Mouse (Mus musculus) E14TG2a.4 (cell line): ENCODE measurements around the gene Mccc1.

Experiments used
- CTCF ChIP-seq: conservative IDR thresholded peaks from 2 replicates; pipeline ENCODE4 v1.5.1; 2014; ENCODE audit warnings: low read length
- POU5F1 ChIP-seq: IDR thresholded peaks from 2 replicates; pipeline ENCODE4 v1.6.1; 2014; ENCODE audit warnings: low read length, borderline replicate concordance

DNA sequence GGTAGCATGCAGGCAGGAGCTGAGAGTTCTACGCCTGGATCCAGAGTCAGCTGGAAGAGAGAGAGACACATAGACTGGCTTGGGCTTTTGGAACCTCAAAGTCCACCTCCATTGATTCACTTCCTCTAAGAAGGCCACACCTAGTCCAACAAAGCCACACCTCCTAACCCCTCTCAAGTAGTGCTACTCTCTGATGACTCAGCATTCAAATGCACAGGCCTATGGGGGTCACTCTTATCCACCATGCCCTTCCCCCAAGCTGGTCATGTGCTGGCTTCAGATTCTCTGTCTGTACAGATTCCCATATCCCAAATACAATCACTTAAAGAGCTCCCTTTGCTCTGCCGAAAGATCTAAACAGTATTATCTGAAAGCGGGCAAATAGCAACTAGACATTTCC is 43.2 kb downstream of the Mccc1 start:
- TF ChIP-seq CTCF (no peak), POU5F1 (no peak)
